Mouse (Mus musculus) layer of hippocampus, adult 6 months (tissue): Measurements from ENCODE around the gene Erbb4. TPM values are rescaled to one million over a fixed set of nuclear protein-coding genes. Genes with fewer than 3 reads are reported as not detected.

Experiments
- long read RNA-seq, 2 experiments: library from polyadenylated mRNA; unstranded; transcript quantifications; one replicate each; pipeline ENCODE4 v2.0.0; 2019 to 2020
- polyA plus RNA-seq: library from polyadenylated mRNA; unstranded; fragments of <200 nt; fragmentation: Nextera tagmentation; gene quantifications from 2 replicates; pipeline ENCODE4 v1.2.3, GENCODE M21; 2021

Erbb4 gene
- 5.6 and 6.2 TPM in 2 replicates for polyA plus RNA-seq
- long read RNA-seq, experiment 1, partial matches to known transcripts, result 0 of 10 reads
- long read RNA-seq, experiment 1, other reads (novel, unspliced or antisense), result 10 of 10 reads
- long read RNA-seq, experiment 2, partial matches to known transcripts, result 2 of 16 reads
- long read RNA-seq, experiment 2, other reads (novel, unspliced or antisense), result 14 of 16 reads

DNA sequence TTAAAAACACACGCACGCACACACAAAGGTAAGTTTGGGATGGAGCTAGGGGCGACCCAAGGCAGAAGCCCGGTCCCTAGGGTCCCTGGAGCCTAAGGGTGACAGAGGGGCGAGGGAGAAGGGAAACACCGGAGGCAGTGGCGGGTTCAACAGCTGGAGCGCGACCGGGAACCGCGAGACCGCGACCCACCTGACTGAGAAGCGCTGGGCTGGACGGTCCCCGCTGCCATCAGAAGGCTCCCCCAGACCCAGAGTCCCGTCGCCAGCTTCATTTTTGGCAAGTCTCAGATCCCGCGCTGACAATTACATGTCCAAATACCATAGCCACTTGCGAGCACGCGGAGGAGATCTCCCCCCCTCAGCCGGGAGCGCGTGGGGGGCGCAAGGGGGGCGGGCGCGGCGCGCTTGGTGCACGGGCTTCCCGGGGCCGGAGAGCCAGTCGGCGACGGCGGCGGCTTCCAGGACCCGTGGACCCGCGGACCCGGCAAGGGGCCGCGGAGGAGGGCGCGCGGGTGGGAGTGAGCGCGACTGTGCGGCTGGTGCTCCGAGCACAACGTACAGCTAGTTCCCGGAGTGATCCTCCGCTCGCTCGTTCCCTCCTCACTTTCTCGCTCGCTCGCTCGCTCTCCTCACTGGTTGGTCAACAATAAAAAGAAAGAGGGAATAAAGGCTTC lies at the start of gene Erbb4:
TSS of gene Erbb4 (minus strand) at position 575 of the 674 bp plus-strand sequence.

